Mouse (Mus musculus) myocyte (in vitro differentiated cells): ENCODE data around the gene Ppp1cb.

Experiments used
- E2F4 ChIP-seq: IDR thresholded peaks from one replicate; pipeline ENCODE4 v1.6.1; 2011; ENCODE audit warnings: mild to moderate bottlenecking, control low read depth, moderate library complexity; ENCODE audit not compliant: insufficient read depth
- POLR2A ChIP-seq: IDR thresholded peaks from one replicate; pipeline ENCODE4 v1.6.1; 2011; ENCODE audit warnings: low read depth, mild to moderate bottlenecking, control low read depth, moderate library complexity; ENCODE audit not compliant: insufficient read length
- POLR2AphosphoS2 ChIP-seq: IDR thresholded peaks from one replicate; pipeline ENCODE4 v1.6.1; 2011; ENCODE audit warnings: low read depth, control low read depth; ENCODE audit not compliant: insufficient read length
- SRF ChIP-seq: IDR thresholded peaks from one replicate; pipeline ENCODE4 v1.6.1; 2011; ENCODE audit warnings: low read depth; ENCODE audit not compliant: control insufficient read depth, insufficient read length
- TCF12 ChIP-seq: IDR thresholded peaks from one replicate; pipeline ENCODE4 v1.6.1; 2011; ENCODE audit warnings: mild to moderate bottlenecking, control low read depth; ENCODE audit not compliant: poor library complexity, insufficient read depth, severe bottlenecking
- USF1 ChIP-seq: IDR thresholded peaks from one replicate; pipeline ENCODE4 v1.6.1; 2011; ENCODE audit warnings: low read depth, mild to moderate bottlenecking, control low read depth, moderate library complexity

- TF ChIP-seq USF1 (no peak), TCF12 (no peak), POLR2A (no peak), POLR2AphosphoS2 (no peak), E2F4 (no peak), SRF (no peak)
Observed at GRCm38 (mm10) chr5:32409747-32410146, 48.9 kb upstream of the Ppp1cb start.
